Mouse (Mus musculus): Measurements from ENCODE around the gene Rnf19b.

Rnf19b gene

DNA sequence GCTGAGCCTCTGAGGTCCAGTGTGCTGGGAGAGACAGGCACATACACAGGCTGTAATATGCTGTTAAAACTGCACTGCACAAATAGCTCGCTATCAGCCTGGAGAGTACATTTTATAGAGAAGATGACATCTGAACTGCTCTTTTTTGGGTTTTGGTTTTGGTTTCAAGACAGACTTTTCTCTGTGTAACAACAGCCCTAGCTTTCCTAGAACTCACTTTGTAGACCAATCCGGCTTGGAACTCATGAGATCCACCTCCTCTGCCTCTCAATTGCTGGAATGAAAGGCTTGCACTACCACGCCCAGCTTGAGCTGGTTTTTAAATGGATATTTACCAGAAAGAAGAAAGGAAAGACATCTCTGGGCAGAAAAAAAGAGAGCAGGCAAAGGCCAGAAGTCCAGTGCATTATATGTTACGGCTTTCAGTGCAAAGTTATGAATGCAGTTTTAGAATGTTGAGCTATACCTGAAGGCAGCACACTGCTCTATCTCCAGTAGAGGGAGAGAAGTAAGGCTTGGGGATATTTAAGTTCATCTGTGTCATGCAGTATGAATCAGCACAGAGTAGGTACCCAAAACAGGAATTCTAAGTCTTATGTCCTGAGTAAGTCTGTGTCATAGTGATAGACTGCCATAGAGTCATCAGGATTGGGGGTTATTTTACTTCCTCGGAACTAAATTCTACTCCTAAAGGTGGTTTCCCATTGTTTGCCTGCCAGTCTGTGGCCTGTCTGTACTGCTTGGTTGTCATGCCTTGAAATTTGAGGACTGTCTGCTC lies 9.8 kb downstream of the Rnf19b start:
- DNase-seq (ENCODE audit: extremely low spot score, low read depth, low spot score): no peak

GRCm38 (mm10) chr4:129068848-129069247 lies 10.8 kb downstream of the Rnf19b start:
- DNase-seq (ENCODE audit: extremely low spot score, low read depth, low spot score): no peak

DNA sequence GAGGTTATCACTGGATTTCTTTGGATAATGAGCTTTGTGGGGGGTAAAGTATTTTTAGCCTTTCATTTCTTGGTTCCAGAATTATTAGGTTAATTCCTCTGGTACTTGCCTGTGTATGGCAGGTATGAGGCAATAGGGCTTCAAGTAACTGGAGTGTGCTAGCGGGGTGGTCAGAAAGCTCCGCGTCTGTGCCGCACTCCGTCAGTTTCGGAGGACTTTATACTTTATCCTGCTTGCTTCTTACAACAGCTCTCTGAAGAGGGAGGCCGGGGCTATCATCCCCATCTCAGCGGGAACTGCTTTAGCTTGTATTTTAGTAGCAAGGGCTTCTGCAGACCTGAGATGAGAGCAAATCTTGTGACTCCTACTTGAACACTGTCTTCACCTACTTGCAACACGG lies 21.1 kb downstream of the Rnf19b start:
- no peak for DNase-seq (ENCODE audit: extremely low spot score, low read depth, low spot score)

- no peak for DNase-seq (ENCODE audit: extremely low spot score, low read depth, low spot score)
These were observed 23.0 kb downstream of the Rnf19b start for GRCm38 (mm10) chr4:129081041-129081440.

- DNase-seq (ENCODE audit: extremely low spot score, low read depth, low spot score): no peak
These were observed 23.4 kb downstream of the Rnf19b start for GRCm38 (mm10) chr4:129081512-129081911.

DNA sequence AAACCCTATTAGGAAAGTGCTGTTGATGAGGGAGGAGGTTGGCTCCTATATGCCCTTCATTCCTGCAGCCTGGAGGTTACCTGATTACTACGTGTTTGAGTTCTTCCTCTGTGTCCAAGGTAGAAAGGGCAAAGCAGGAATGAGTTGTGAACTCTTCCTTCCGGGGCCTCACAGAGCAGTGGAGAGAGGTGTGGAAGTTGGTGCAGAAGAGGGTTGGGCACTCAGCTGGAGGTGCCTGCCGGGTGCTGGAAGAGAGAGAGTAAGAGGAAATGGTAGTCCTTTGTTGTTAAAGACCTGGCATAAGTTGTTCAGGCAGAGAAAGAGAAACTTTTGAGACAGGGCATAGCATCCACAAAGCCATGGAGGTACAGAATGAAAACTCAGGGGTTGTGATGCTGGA lies 23.9 kb downstream of the Rnf19b start:
- no peak for DNase-seq (ENCODE audit: extremely low spot score, low read depth, low spot score)

- no peak for DNase-seq (ENCODE audit: extremely low spot score, low read depth, low spot score)
These were observed 24.5 kb downstream of the Rnf19b start for GRCm38 (mm10) chr4:129082379-129083115.

- DNase-seq (ENCODE audit: extremely low spot score, low read depth, low spot score): no peak
These were observed 26.8 kb downstream of the Rnf19b start for GRCm38 (mm10) chr4:129084896-129085295.

- DNase-seq (ENCODE audit: extremely low spot score, low read depth, low spot score): peak; percentile 83
These were observed 28.0 kb downstream of the Rnf19b start for GRCm38 (mm10) chr4:129086078-129086477.

DNA sequence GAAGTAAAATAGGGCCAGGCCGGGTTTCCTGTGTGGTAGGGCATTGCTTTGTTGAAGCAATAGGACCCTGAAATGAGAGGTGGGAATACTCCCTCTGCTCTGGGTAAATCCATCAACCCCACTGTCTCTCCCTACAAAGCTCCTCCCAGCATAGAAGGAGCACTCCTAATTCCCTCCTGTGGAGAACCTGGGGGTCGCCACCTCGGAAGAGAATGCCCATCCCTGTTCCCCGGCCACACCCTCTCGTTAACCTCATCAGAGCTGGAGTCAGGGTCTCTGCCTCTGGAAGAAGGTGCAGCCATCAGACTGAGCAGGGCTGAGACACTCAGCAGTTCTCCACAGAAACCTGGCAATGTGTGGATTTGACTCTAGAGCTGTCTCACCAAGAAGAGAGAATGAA lies 29.8 kb downstream of the Rnf19b start:
- DNase-seq (ENCODE audit: extremely low spot score, low read depth, low spot score): no peak

GRCm38 (mm10) chr4:129095276-129095675 lies 37.2 kb downstream of the Rnf19b start:
- no peak for DNase-seq (ENCODE audit: extremely low spot score, low read depth, low spot score)

GRCm38 (mm10) chr4:129097006-129097405 lies 38.9 kb downstream of the Rnf19b start:
- DNase-seq (ENCODE audit: extremely low spot score, low read depth, low spot score): no peak

DNA sequence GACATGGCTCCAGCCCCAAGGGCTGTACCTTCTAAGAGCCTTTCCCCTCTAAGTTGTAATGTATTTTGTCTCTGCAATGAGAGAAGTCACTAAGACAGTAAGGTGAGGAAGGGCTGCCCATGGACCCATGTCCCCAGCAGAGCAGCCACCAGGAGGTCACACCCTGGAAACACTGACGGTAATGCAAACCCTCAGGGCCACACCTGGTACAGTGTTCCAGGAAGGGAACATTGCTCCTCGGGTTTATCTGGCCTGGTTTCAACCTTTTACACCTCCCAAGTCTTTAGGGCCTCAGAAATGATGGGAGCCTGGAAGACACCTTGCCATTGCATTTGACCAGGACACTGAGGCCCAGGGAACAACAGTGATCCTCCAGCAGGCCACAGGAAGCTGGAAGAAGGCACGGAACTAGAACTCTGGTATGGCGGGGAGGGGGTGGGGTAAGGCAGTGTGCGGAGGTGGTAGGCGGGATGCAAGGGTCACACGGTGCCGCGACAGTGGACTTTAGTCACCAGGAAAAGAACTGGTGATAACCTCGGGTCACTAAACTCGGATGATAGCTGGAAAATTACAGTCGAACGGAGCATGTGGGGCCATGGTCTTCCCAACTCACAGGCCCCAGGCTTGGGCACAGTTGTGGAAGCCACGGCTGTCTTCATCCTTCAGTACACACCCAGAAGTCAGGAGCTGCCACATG lies 44.2 kb downstream of the Rnf19b start:
- no peak for DNase-seq (ENCODE audit: extremely low spot score, low read depth, low spot score)

GRCm38 (mm10) chr4:129105356-129105755 lies 47.3 kb downstream of the Rnf19b start, which contains the start of gene Tmem54:
Tmem54 (plus strand) TSS chr4:129105548.
- DNase-seq (ENCODE audit: extremely low spot score, low read depth, low spot score): no peak

GRCm38 (mm10) chr4:129106073-129106472 lies 48.0 kb downstream of the Rnf19b start:
- no peak for DNase-seq (ENCODE audit: extremely low spot score, low read depth, low spot score)

DNA sequence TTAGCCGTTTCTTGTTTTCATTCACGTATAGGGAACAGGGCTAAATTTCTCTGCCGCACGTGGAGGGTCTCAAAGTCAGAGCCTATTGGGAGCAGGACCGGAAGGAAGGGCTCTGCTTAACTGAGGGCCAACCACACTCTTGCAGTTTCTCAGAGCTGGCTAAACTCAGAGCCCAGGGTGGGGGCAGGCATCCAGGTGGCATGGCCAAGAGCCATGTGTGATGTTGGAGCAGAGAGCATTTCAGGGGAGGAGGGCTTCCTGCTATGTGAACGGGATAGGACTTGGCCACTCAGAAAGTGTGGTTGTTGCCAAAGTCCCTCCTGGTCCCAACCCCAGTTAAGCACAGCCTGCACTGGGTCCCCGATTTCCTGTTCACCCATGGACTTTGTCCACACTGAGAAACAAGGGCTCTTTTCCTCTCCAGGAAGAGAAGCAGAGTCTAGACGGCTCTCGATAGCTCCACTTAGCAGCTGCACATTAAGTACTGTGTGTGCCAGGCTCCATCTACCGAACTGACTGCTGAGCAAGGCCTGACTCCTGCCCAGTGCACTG lies 49.4 kb downstream of the Rnf19b start:
- DNase-seq (ENCODE audit: extremely low spot score, low read depth, low spot score): no peak

DNA sequence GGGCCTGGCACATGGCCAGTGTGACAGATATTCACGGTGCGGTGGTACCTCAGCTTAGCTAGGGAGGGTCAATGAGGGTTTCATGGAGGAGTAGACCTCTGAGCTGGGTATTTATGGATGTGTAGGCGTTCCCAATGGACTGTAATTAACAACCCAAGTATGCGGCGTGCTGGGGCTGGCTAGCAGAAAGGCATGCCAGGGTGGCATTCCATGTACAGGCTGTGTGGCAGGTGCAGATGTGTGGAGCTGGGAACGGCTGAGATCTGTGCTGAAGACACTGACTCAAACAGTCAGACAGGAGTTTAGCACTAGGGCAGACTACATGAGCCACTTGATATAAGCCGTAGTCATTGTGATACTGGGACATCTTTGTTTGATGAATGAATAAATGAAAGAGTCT lies 50.6 kb downstream of the Rnf19b start:
- no peak for DNase-seq (ENCODE audit: extremely low spot score, low read depth, low spot score)

DNA sequence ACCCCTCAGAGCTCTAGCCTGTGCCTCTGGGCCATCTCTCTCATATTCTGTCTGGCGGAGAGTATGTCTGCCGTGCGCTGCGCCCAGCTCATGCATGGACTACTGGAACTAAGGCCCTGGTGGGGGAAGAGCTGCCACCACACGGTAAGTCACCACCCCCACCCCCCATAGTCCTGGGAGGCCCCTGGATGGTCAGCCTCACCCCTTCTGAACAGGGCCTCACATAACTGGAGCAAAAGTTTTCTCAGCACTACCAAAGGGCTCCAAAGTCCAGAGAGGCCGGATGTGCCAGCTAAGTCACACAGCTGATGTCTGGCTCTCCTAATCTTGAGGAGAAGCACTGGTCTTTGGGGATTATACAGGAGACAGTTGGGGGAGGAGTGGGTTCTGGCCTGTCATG lies 52.7 kb downstream of the Rnf19b start:
- no peak for DNase-seq (ENCODE audit: extremely low spot score, low read depth, low spot score)

DNA sequence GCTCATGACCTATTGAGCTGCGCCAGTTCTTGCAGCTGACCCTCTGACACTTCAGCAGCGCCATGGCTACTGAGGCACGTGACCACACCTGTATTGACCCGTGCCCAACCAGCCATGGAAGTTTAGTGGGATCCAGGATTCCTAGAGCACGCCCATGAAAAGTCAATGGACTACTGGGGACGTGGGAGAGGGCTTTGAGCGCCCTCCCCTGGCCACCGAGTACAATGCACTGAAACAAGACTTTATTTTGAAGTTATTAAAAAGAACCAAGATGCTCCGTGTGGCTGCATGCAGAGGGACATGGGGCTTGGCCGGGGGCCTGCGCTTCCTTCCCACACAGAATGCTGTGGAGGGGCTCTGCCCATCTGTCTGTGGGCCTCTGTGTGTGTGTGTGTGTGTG lies 53.3 kb downstream of the Rnf19b start:
- no peak for DNase-seq (ENCODE audit: extremely low spot score, low read depth, low spot score)

- no peak for DNase-seq (ENCODE audit: extremely low spot score, low read depth, low spot score)
These were observed 54.2 kb downstream of the Rnf19b start for GRCm38 (mm10) chr4:129112231-129112630.

All from hindlimb bud, embryonic 11.5 days (tissue).